Mouse (Mus musculus) forebrain, embryonic 10.5 days (tissue): ENCODE data around the gene Cachd1. TPM values are rescaled to one million over a fixed set of nuclear protein-coding genes. Genes with fewer than 3 reads are reported as not detected.

Experiments
- DNase-seq: peaks from one replicate; pipeline ENCODE4 v3.0.0-alpha.2; 2017; ENCODE audit warnings: low spot score; ENCODE audit errors: extremely low spot score
- H3K27ac ChIP-seq: fragments of 300-500 bp; sonication (generic); 2 replicates; pipeline ENCODE4 v1.5.1; 2016; ENCODE audit warnings: mild to moderate bottlenecking
- H3K27me3 ChIP-seq: fragments of 300-500 bp; sonication (generic); 2 replicates; pipeline ENCODE4 v1.6.1; 2016; ENCODE audit warnings: mild to moderate bottlenecking; ENCODE audit not compliant: poor library complexity, severe bottlenecking
- H3K36me3 ChIP-seq: fragments of 300-500 bp; sonication (generic); replicated peaks from 2 replicates; pipeline ENCODE4 v1.6.1; 2016; ENCODE audit warnings: mild to moderate bottlenecking, moderate library complexity
- H3K4me1 ChIP-seq: fragments of 300-500 bp; sonication (generic); 2 replicates; pipeline ENCODE4 v1.6.1; 2016
- H3K4me3 ChIP-seq: fragments of 300-500 bp; sonication (generic); 2 replicates; pipeline ENCODE4 v1.5.1; 2016; ENCODE audit warnings: mild to moderate bottlenecking, moderate library complexity
- H3K9me3 ChIP-seq: fragments of 300-500 bp; sonication (generic); 2 replicates; pipeline ENCODE4 v1.6.1; 2016; ENCODE audit warnings: mild to moderate bottlenecking, moderate library complexity
- WGBS: fragments of 180-500 bp; shearing (Covaris S2); methylation state at CpG from one replicate; pipeline ENCODE4 v1.1.7; 2016; 5-methylcytosine and 5-hydroxymethylcytosine counted together
- polyA plus RNA-seq: library from polyadenylated mRNA; unstranded; fragments of >200 nt; fragmentation: Nextera tagmentation; extraction: Ambion mirVana; gene quantifications from 2 replicates; pipeline ENCODE4 v1.2.1, GENCODE M21; 2016

Gene Cachd1
- polyA plus RNA-seq: 25.5 and 26.8 TPM in 2 replicates

GRCm38 (mm10) chr4:100776043-100776870 is at the start of gene Cachd1:
Cachd1 (plus strand) TSS chr4:100776675.
- Histone ChIP-seq H3K9me3 (no peaks in the 10 kb centered on the region), H3K4me3 (peak within 1 kb of the TSS; percentile 96), H3K36me3 (no peaks in the 10 kb centered on the region), H3K4me1 (peaks cover 48% of the 10 kb centered on the region), H3K27me3 (no peaks in the 10 kb centered on the region), H3K27ac (peak within 1 kb of the TSS; percentile 98)
- DNase-seq: peak; percentile 77
- WGBS: 3% methylated on average over 50 of the region's 50 CpGs

GRCm38 (mm10) chr4:100728896-100729479 is 47.5 kb upstream of the Cachd1 start:
- Histone ChIP-seq H3K9me3 (no peaks in the 10 kb centered on the region), H3K27ac (no peak overlapping the region), H3K4me3 (no peak overlapping the region), H3K36me3 (no peaks in the 10 kb centered on the region), H3K27me3 (peaks cover 17% of the 10 kb centered on the region), H3K4me1 (peaks cover 17% of the 10 kb centered on the region)
- no peak for DNase-seq
- 82% methylated on average over 5 of the region's 5 CpGs for WGBS

GRCm38 (mm10) chr4:100735098-100735935 is 41.2 kb upstream of the Cachd1 start:
- peak overlapping the region; percentile 70 for H3K27ac ChIP-seq
- H3K27me3 ChIP-seq: peaks cover 17% of the 10 kb centered on the region

GRCm38 (mm10) chr4:100735936-100736349 is 40.5 kb upstream of the Cachd1 start:
- H3K27ac ChIP-seq: 0 out of 2 replicates have a peak overlapping the region, but pooled peaks have one; percentile 44
- H3K4me3 ChIP-seq: no peak overlapping the region
- 31% methylated on average over 9 of the region's 9 CpGs for WGBS
- peaks cover 17% of the 10 kb centered on the region for H3K27me3 ChIP-seq
- peaks cover 25% of the 10 kb centered on the region for H3K4me1 ChIP-seq
- no peaks in the 10 kb centered on the region for H3K36me3 ChIP-seq
- no peaks in the 10 kb centered on the region for H3K9me3 ChIP-seq
- DNase-seq: peak; percentile 23

More at GRCm38 (mm10) chr4:100735098-100735935, 41.2 kb upstream of the Cachd1 start:
- Histone ChIP-seq H3K9me3 (no peaks in the 10 kb centered on the region), H3K36me3 (no peaks in the 10 kb centered on the region), H3K4me3 (no peak overlapping the region), H3K4me1 (peaks cover 25% of the 10 kb centered on the region)
- no peak for DNase-seq
- WGBS: 59% methylated on average over 9 of the region's 9 CpGs

GRCm38 (mm10) chr4:100743615-100744014 is 32.9 kb upstream of the Cachd1 start:
- no peak overlapping the region for H3K27ac ChIP-seq
- H3K4me3 ChIP-seq: no peak overlapping the region
- DNase-seq: no peak
- no peaks in the 10 kb centered on the region for H3K4me1 ChIP-seq
- H3K36me3 ChIP-seq: no peaks in the 10 kb centered on the region
- H3K9me3 ChIP-seq: no peaks in the 10 kb centered on the region
- no peaks in the 10 kb centered on the region for H3K27me3 ChIP-seq
- WGBS: 88% methylated on average over 8 of the region's 8 CpGs

- Histone ChIP-seq H3K9me3 (no peaks in the 10 kb centered on the region), H3K4me1 (no peaks in the 10 kb centered on the region), H3K27ac (no peak overlapping the region), H3K36me3 (no peaks in the 10 kb centered on the region), H3K27me3 (no peaks in the 10 kb centered on the region), H3K4me3 (no peak overlapping the region)
- WGBS: 88% methylated on average over 2 of the region's 2 CpGs
- no peak for DNase-seq
These were observed 24.2 kb upstream of the Cachd1 start for GRCm38 (mm10) chr4:100752278-100752677.

- Histone ChIP-seq H3K4me3 (no peak overlapping the region), H3K9me3 (no peaks in the 10 kb centered on the region), H3K27ac (no peak overlapping the region), H3K4me1 (no peaks in the 10 kb centered on the region), H3K27me3 (no peaks in the 10 kb centered on the region), H3K36me3 (no peaks in the 10 kb centered on the region)
- WGBS: 88% methylated on average over 8 of the region's 8 CpGs
- DNase-seq: no peak
These were observed 20.8 kb upstream of the Cachd1 start for GRCm38 (mm10) chr4:100755632-100756031.

- Histone ChIP-seq H3K36me3 (no peaks in the 10 kb centered on the region), H3K4me3 (no peak overlapping the region), H3K4me1 (no peaks in the 10 kb centered on the region), H3K9me3 (no peaks in the 10 kb centered on the region), H3K27me3 (no peaks in the 10 kb centered on the region), H3K27ac (no peak overlapping the region)
- DNase-seq: no peak
These were observed 20.0 kb upstream of the Cachd1 start for GRCm38 (mm10) chr4:100756499-100756898.

GRCm38 (mm10) chr4:100758265-100758898 is 18.1 kb upstream of the Cachd1 start:
- no peaks in the 10 kb centered on the region for H3K4me1 ChIP-seq
- H3K9me3 ChIP-seq: no peaks in the 10 kb centered on the region
- DNase-seq: no peak
- no peak overlapping the region for H3K4me3 ChIP-seq
- no peaks in the 10 kb centered on the region for H3K27me3 ChIP-seq
- no peaks in the 10 kb centered on the region for H3K36me3 ChIP-seq
- WGBS: 90% methylated on average over 6 of the region's 6 CpGs
- no peak overlapping the region for H3K27ac ChIP-seq

GRCm38 (mm10) chr4:100759603-100760002 is 16.9 kb upstream of the Cachd1 start:
- 75% methylated on average over 1 of the region's 1 CpGs for WGBS
- Histone ChIP-seq H3K9me3 (no peaks in the 10 kb centered on the region), H3K4me3 (no peak overlapping the region), H3K36me3 (no peaks in the 10 kb centered on the region), H3K27ac (no peak overlapping the region), H3K4me1 (no peaks in the 10 kb centered on the region), H3K27me3 (no peaks in the 10 kb centered on the region)
- no peak for DNase-seq

- Histone ChIP-seq H3K4me1 (no peaks in the 10 kb centered on the region), H3K36me3 (no peaks in the 10 kb centered on the region), H3K9me3 (no peaks in the 10 kb centered on the region), H3K27ac (no peak overlapping the region), H3K4me3 (no peak overlapping the region), H3K27me3 (no peaks in the 10 kb centered on the region)
- 89% methylated on average over 5 of the region's 5 CpGs for WGBS
- no peak for DNase-seq
These were observed 16.1 kb upstream of the Cachd1 start for GRCm38 (mm10) chr4:100760416-100760815.

GRCm38 (mm10) chr4:100768606-100769005 is 7.9 kb upstream of the Cachd1 start:
- WGBS: 53% methylated on average over 3 of the region's 3 CpGs
- no peaks in the 10 kb centered on the region for H3K36me3 ChIP-seq
- no peak for DNase-seq
- no peak overlapping the region for H3K4me3 ChIP-seq
- no peaks in the 10 kb centered on the region for H3K9me3 ChIP-seq
- H3K27me3 ChIP-seq: no peaks in the 10 kb centered on the region
- H3K4me1 ChIP-seq: no peaks in the 10 kb centered on the region
- H3K27ac ChIP-seq: no peak overlapping the region
